Comparison of ENCODE assay signal across 13 mouse cellular contexts in the genomic region with DNA sequence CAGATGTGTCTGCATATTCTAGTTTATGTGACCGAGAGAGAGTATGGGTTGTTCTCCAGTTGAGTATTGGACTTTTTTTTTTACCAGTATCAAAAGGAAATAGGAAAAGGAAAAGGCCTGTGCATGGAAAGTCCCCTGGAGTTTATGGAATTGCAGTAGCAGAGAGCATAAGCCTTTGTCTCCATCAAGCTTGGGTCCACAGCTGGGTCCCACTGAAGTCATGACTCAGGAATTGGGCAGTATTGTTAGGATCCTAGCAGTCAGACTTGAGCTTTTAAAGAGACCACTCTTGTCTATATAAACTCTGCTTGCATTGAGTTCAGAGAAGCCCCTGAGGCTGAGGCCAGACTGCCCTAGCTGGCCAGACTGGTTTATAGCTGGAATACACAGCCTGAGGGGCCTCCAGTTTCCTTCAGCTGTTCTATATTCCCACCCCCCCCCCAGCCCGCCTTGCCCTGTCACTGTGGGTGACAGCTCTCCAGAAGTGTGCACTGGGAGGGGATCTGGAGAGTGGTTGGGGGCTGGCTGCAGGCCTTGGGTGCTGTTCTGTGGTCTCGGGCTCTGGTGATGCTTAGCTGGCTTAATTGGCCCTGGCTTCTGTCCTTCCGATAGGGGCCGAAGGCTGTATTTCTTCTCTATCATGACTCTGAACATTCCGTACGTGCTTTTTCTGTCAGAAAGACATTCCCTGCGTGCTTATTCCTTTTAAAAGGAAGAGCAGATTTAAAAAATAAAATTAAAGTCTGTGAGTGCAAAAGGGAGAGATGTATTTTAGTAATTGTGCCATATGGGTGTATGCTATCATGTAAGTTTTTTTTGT.
DNase-seq lines count a peak whose midpoint lies in the region; ATAC-seq and TF ChIP-seq lines count a peak whose summit lies in the region.
"Had no signal": no experiment of that assay in that cellular context is flagged by ENCODE, and none has a peak within 500 bp of the region (broad histone marks: within the 10 kb centered on the region; RNA-seq: fewer than 3 reads in every experiment).

No protein-coding gene starts in this region.

- DNase-seq in hindbrain, embryonic 10.5 days (ENCODE audit: low spot score): peak; percentile 20
- DNase-seq in hindbrain, postnatal 0 days (ENCODE audit: low spot score): no peak
- peak; percentile 50 for DNase-seq in retina, postnatal 1 day
- no peak for DNase-seq in retina, embryonic 14.5 days (ENCODE audit: low spot score)
- DNase-seq in gastrocnemius, adult 2 months: no peak
- no peak for DNase-seq in urinary bladder, postnatal 4 days (ENCODE audit: low spot score in 2 of 2)
- DNase-seq: cerebellum, postnatal 14 days; liver, embryonic 13.5 days; thymus, adult 2 months had no signal

- H3K27me3 ChIP-seq in hindbrain, embryonic 10.5 days (ENCODE audit: insufficient read depth, poor library complexity, severe bottlenecking): no peaks in the 10 kb centered on the region
- no peaks in the 10 kb centered on the region for H3K27me3 ChIP-seq in hindbrain, postnatal 0 days (ENCODE audit: insufficient read depth, low read length)
- no peaks in the 10 kb centered on the region for H3K27me3 ChIP-seq in intestine, embryonic 15.5 days (replicated peaks)
- no peaks in the 10 kb centered on the region for H3K27me3 ChIP-seq in stomach, embryonic 16.5 days (ENCODE audit: control insufficient read depth, insufficient read depth, low read length)
- H3K27me3 ChIP-seq: liver, embryonic 13.5 days had no signal

- H3K9ac ChIP-seq in hindbrain, postnatal 0 days (replicated peaks; ENCODE audit: low read length): no peak overlapping the region
- no peak overlapping the region for H3K9ac ChIP-seq in intestine, embryonic 15.5 days
- no peak overlapping the region for H3K9ac ChIP-seq in stomach, embryonic 16.5 days (ENCODE audit: low read length)
- H3K9ac ChIP-seq: liver, embryonic 13.5 days had no signal

- H3K4me3 ChIP-seq in hindbrain, embryonic 10.5 days: no peak overlapping the region
- H3K4me3 ChIP-seq in hindbrain, postnatal 0 days (ENCODE audit: low read length): no peak overlapping the region
- H3K4me3 ChIP-seq in intestine, embryonic 15.5 days (replicated peaks): no peak overlapping the region
- H3K4me3 ChIP-seq in stomach, embryonic 16.5 days (replicated peaks; ENCODE audit: low read length): no peak overlapping the region
- no peak overlapping the region for H3K4me3 ChIP-seq in gastrocnemius, adult 2 months
- H3K4me3 ChIP-seq: liver, embryonic 13.5 days; midbrain, embryonic 10.5 days had no signal

- no peak for TF ChIP-seq CTCF in hindbrain, postnatal 0 days (IDR thresholded peaks at IDR 0.05; ENCODE audit: low read depth)
- no peak for TF ChIP-seq CTCF in gastrocnemius, adult 2 months (IDR thresholded peaks at IDR 0.05)

- no peaks in the 10 kb centered on the region; the same call in 1 of the 2 replicates for H3K9me3 ChIP-seq in hindbrain, embryonic 10.5 days
- H3K9me3 ChIP-seq in hindbrain, postnatal 0 days (ENCODE audit: low read length): 0 out of 2 replicates have a peak, but pooled peaks cover 3% of the 10 kb centered on the region
- H3K9me3 ChIP-seq in intestine, embryonic 15.5 days: no peaks in the 10 kb centered on the region
- no peaks in the 10 kb centered on the region for H3K9me3 ChIP-seq in stomach, embryonic 16.5 days (replicated peaks; ENCODE audit: control insufficient read depth, low read length)
- H3K9me3 ChIP-seq: liver, embryonic 13.5 days had no signal

- WGBS in hindbrain, embryonic 10.5 days: 86% methylated on average over 8 of the region's 8 CpGs
- WGBS in hindbrain, postnatal 0 days: 85% methylated on average over 8 of the region's 8 CpGs
- 44% methylated on average over 8 of the region's 8 CpGs for WGBS in intestine, embryonic 15.5 days
- 55% methylated on average over 8 of the region's 8 CpGs for WGBS in stomach, embryonic 16.5 days

- intact Hi-C loops in gastrocnemius, adult 2 months (cut with DNase I): no loop called here

- no peak for ATAC-seq in hindbrain, postnatal 0 days
- ATAC-seq in intestine, embryonic 15.5 days: peak; percentile 57
- ATAC-seq in stomach, embryonic 16.5 days (ENCODE audit: insufficient read depth, low FRiP score): peak; percentile 68; the same call in 1 of the 2 replicates
- ATAC-seq: forebrain, embryonic 14.5 days had no signal

- H3K27ac ChIP-seq in hindbrain, embryonic 10.5 days: no peak overlapping the region
- H3K27ac ChIP-seq in hindbrain, postnatal 0 days: no peak overlapping the region
- peak overlapping the region; percentile 58 for H3K27ac ChIP-seq in intestine, embryonic 15.5 days
- H3K27ac ChIP-seq in stomach, embryonic 16.5 days (ENCODE audit: low read length): peak overlapping the region; percentile 30
- H3K27ac ChIP-seq in gastrocnemius, adult 2 months: no peak overlapping the region
- H3K27ac ChIP-seq: liver, embryonic 13.5 days; midbrain, embryonic 10.5 days had no signal

- H3K36me3 ChIP-seq in hindbrain, embryonic 10.5 days: no peaks in the 10 kb centered on the region
- H3K36me3 ChIP-seq in hindbrain, postnatal 0 days (ENCODE audit: insufficient read depth, low read length): no peaks in the 10 kb centered on the region
- no peaks in the 10 kb centered on the region for H3K36me3 ChIP-seq in intestine, embryonic 15.5 days
- no peaks in the 10 kb centered on the region for H3K36me3 ChIP-seq in stomach, embryonic 16.5 days (ENCODE audit: control insufficient read depth, insufficient read depth, low read length)
- H3K36me3 ChIP-seq: midbrain, embryonic 10.5 days had no signal

- no peak overlapping the region for H3K4me2 ChIP-seq in hindbrain, postnatal 0 days (ENCODE audit: low read depth, low read length)
- no peak overlapping the region for H3K4me2 ChIP-seq in intestine, embryonic 15.5 days (replicated peaks)
- H3K4me2 ChIP-seq in stomach, embryonic 16.5 days (ENCODE audit: low read depth, low read length): no peak overlapping the region
- H3K4me2 ChIP-seq: liver, embryonic 13.5 days had no signal

- 0 out of 2 replicates have a peak, but pooled peaks cover 7% of the 10 kb centered on the region for H3K4me1 ChIP-seq in hindbrain, embryonic 10.5 days (replicated peaks)
- H3K4me1 ChIP-seq in hindbrain, postnatal 0 days (ENCODE audit: insufficient read depth, low read length): no peaks in the 10 kb centered on the region
- peaks cover 7% of the 10 kb centered on the region; the same call in 1 of the 2 replicates for H3K4me1 ChIP-seq in intestine, embryonic 15.5 days (replicated peaks)
- 0 out of 2 replicates have a peak, but pooled peaks cover 7% of the 10 kb centered on the region for H3K4me1 ChIP-seq in stomach, embryonic 16.5 days (ENCODE audit: control insufficient read depth, insufficient read depth, low read length)
- H3K4me1 ChIP-seq: midbrain, embryonic 10.5 days had no signal

Comparison
In these comparisons a context has a peak if more than half of its experiments do, and no peak if none do; other contexts are left out.
1. DNase-seq: peak in hindbrain, embryonic 10.5 days (single experiment) and retina, postnatal 1 day (single experiment); none in hindbrain, postnatal 0 days (single experiment), retina, embryonic 14.5 days (single experiment), gastrocnemius, adult 2 months (single experiment) and urinary bladder, postnatal 4 days (0 of 2).
2. H3K27ac ChIP-seq: peak in intestine, embryonic 15.5 days (single experiment) and stomach, embryonic 16.5 days (single experiment); none in hindbrain, embryonic 10.5 days (single experiment), hindbrain, postnatal 0 days (single experiment) and gastrocnemius, adult 2 months (single experiment).